Mouse (Mus musculus) heart, embryonic 16.5 days (tissue): ENCODE data around the gene Gm32802. TPM values are rescaled to one million over a fixed set of nuclear protein-coding genes. Genes with fewer than 3 reads are reported as not detected.
"Not testable (repeated sequence)": the region's sequence is repeated elsewhere in the genome, so short reads cannot be mapped to it uniquely, and the experiment has no call there.

Experiments
- ATAC-seq: fragments of 200-750 bp; cut with Nextera tagmentation; replicated peaks from 2 replicates; pipeline ENCODE4 v1.8.0; 2017; ENCODE audit warnings: moderate number of reproducible peaks; ENCODE audit not compliant: insufficient read depth, low FRiP score; ENCODE audit errors: extremely low read depth
- H3K27ac ChIP-seq: fragments of 300-500 bp; sonication (generic); 2 replicates; pipeline ENCODE4 v1.5.1; 2014; ENCODE audit warnings: mild to moderate bottlenecking, low read length, control low read depth, moderate library complexity
- H3K27me3 ChIP-seq: fragments of 300-500 bp; sonication (generic); 2 replicates; pipeline ENCODE4 v1.6.1; 2014; ENCODE audit warnings: low read length, mixed read lengths; ENCODE audit not compliant: control insufficient read depth, insufficient read depth
- H3K36me3 ChIP-seq: fragments of 300-500 bp; sonication (generic); 2 replicates; pipeline ENCODE4 v1.6.1; 2014; ENCODE audit not compliant: control insufficient read depth, insufficient read depth
- H3K4me1 ChIP-seq: fragments of 300-500 bp; sonication (generic); 2 replicates; pipeline ENCODE4 v1.6.1; 2014; ENCODE audit warnings: low read length, mixed read lengths; ENCODE audit not compliant: control insufficient read depth, insufficient read depth
- H3K4me2 ChIP-seq: fragments of 300-500 bp; sonication (generic); 2 replicates; pipeline ENCODE4 v1.6.1; 2014; ENCODE audit warnings: low read depth, mild to moderate bottlenecking, control low read depth, low read length
- H3K4me3 ChIP-seq: fragments of 300-500 bp; sonication (generic); 2 replicates; pipeline ENCODE4 v1.5.1; 2014; ENCODE audit warnings: mild to moderate bottlenecking, control low read depth, low read length
- H3K9ac ChIP-seq: fragments of 300-500 bp; sonication (generic); 2 replicates; pipeline ENCODE4 v1.6.1; 2014; ENCODE audit warnings: low read length, control low read depth
- H3K9me3 ChIP-seq: fragments of 300-500 bp; sonication (generic); replicated peaks from 2 replicates; pipeline ENCODE4 v1.6.1; 2016; ENCODE audit warnings: low read length; ENCODE audit not compliant: control insufficient read depth
- WGBS: fragments of 180-500 bp; shearing (Covaris S2); extraction: QIAGEN DNeasy Blood & Tissue Kit; methylation state at CpG from one replicate; pipeline ENCODE4 v1.1.7; 2014; 5-methylcytosine and 5-hydroxymethylcytosine counted together
- polyA plus RNA-seq: library from polyadenylated mRNA; unstranded; fragments of >200 nt; fragmentation: Nextera tagmentation; extraction: Ambion mirVana; gene quantifications from 2 replicates; pipeline ENCODE4 v1.2.1, GENCODE M21; 2015

Gm32802 gene
- polyA plus RNA-seq = not detected in 2 replicates

- not testable (repeated sequence) for H3K4me3 ChIP-seq, ATAC-seq, H3K27me3 ChIP-seq, H3K27ac ChIP-seq, H3K9me3 ChIP-seq, H3K36me3 ChIP-seq, H3K9ac ChIP-seq, H3K4me1 ChIP-seq, H3K4me2 ChIP-seq
- no CpG with 5 or more reads among the region's 13 CpGs for WGBS
Measured at GRCm38 (mm10) chr10:118258388-118258787, at the start of gene Gm32802. Gene Gm32802 (plus strand): TSS chr10:118258688.

- not testable (repeated sequence) for H3K4me1 ChIP-seq, H3K9me3 ChIP-seq, H3K9ac ChIP-seq, H3K4me3 ChIP-seq, H3K27ac ChIP-seq, H3K27me3 ChIP-seq, H3K4me2 ChIP-seq, H3K36me3 ChIP-seq
- peak; percentile 60; the same call in 1 of the 2 replicates for ATAC-seq
- 79% methylated on average over 2 of the region's 4 CpGs for WGBS
Measured at GRCm38 (mm10) chr10:118215719-118216393, 42.6 kb upstream of the Gm32802 start.

- not testable (repeated sequence) for H3K4me2 ChIP-seq, H3K27ac ChIP-seq, H3K4me3 ChIP-seq, H3K9ac ChIP-seq, H3K4me1 ChIP-seq, H3K27me3 ChIP-seq, H3K9me3 ChIP-seq, H3K36me3 ChIP-seq, ATAC-seq
- WGBS = no CpG with 5 or more reads among the region's 2 CpGs
Measured at GRCm38 (mm10) chr10:118227629-118228028, 30.9 kb upstream of the Gm32802 start.

- not testable (repeated sequence) for H3K27me3 ChIP-seq, H3K27ac ChIP-seq, ATAC-seq, H3K4me1 ChIP-seq, H3K4me3 ChIP-seq, H3K4me2 ChIP-seq, H3K9ac ChIP-seq, H3K36me3 ChIP-seq, H3K9me3 ChIP-seq
- no CpG with 5 or more reads among the region's 5 CpGs for WGBS
Measured at GRCm38 (mm10) chr10:118232607-118233006, 25.9 kb upstream of the Gm32802 start.

GRCm38 (mm10) chr10:118240680-118241079 lies 17.8 kb upstream of the Gm32802 start, which contains the start of gene Gm32717:
Gene Gm32717 (minus strand): TSS chr10:118240780.
- H3K4me1 ChIP-seq, H3K4me2 ChIP-seq, H3K4me3 ChIP-seq, ATAC-seq, H3K27ac ChIP-seq, H3K36me3 ChIP-seq, H3K9ac ChIP-seq, H3K27me3 ChIP-seq, H3K9me3 ChIP-seq: not testable (repeated sequence)
- WGBS = no CpG with 5 or more reads among the region's 13 CpGs

GRCm38 (mm10) chr10:118249006-118249595 lies 9.4 kb upstream of the Gm32802 start:
- not testable (repeated sequence) for H3K4me1 ChIP-seq, H3K9me3 ChIP-seq, ATAC-seq, H3K4me2 ChIP-seq, H3K27ac ChIP-seq, H3K36me3 ChIP-seq, H3K27me3 ChIP-seq, H3K9ac ChIP-seq, H3K4me3 ChIP-seq
- 59% methylated on average over 11 of the region's 11 CpGs for WGBS

- Histone ChIP-seq H3K4me2 (no peak overlapping the region), H3K9me3 (no peaks in the 10 kb centered on the region), H3K4me1 (no peaks in the 10 kb centered on the region), H3K27ac (no peak overlapping the region), H3K4me3 (no peak overlapping the region), H3K27me3 (no peaks in the 10 kb centered on the region), H3K36me3 (no peaks in the 10 kb centered on the region), H3K9ac (no peak overlapping the region)
- ATAC-seq = no peak
- 47% methylated on average over 10 of the region's 10 CpGs for WGBS
Measured at GRCm38 (mm10) chr10:118250852-118251295, 7.6 kb upstream of the Gm32802 start.

GRCm38 (mm10) chr10:118268812-118269211 lies 10.3 kb downstream of the Gm32802 start:
- H3K27me3 ChIP-seq, H3K27ac ChIP-seq, H3K9ac ChIP-seq, H3K9me3 ChIP-seq, H3K36me3 ChIP-seq, H3K4me3 ChIP-seq, H3K4me2 ChIP-seq, H3K4me1 ChIP-seq, ATAC-seq: not testable (repeated sequence)
- no CpG with 5 or more reads among the region's 8 CpGs for WGBS

- WGBS = no CpG with 5 or more reads among the region's 2 CpGs
- H3K36me3 ChIP-seq, H3K4me3 ChIP-seq, H3K9me3 ChIP-seq, ATAC-seq, H3K4me1 ChIP-seq, H3K9ac ChIP-seq, H3K27ac ChIP-seq, H3K4me2 ChIP-seq, H3K27me3 ChIP-seq: not testable (repeated sequence)
Measured at GRCm38 (mm10) chr10:118271416-118271815, 12.9 kb downstream of the Gm32802 start.
